Mouse (Mus musculus) midbrain, embryonic 13.5 days (tissue): ENCODE data around the gene Rbms3. TPM values are rescaled to one million over a fixed set of nuclear protein-coding genes. Genes with fewer than 3 reads are reported as not detected.

Source experiments
- ATAC-seq: fragments of 200-750 bp; cut with Nextera tagmentation; 2 replicates; pipeline ENCODE4 v1.8.0; 2017; ENCODE audit warnings: mild to moderate bottlenecking, moderate TSS enrichment, moderate library complexity
- H3K27ac ChIP-seq: fragments of 300-500 bp; sonication (generic); 2 replicates; pipeline ENCODE4 v1.5.1; 2015; ENCODE audit warnings: inconsistent platforms, mild to moderate bottlenecking, moderate library complexity
- H3K27me3 ChIP-seq: fragments of 300-500 bp; sonication (generic); 2 replicates; pipeline ENCODE4 v1.6.1; 2015; ENCODE audit warnings: mild to moderate bottlenecking, inconsistent platforms
- H3K36me3 ChIP-seq: fragments of 300-500 bp; sonication (generic); 2 replicates; pipeline ENCODE4 v1.6.1; 2015; ENCODE audit warnings: mild to moderate bottlenecking, inconsistent platforms
- H3K4me1 ChIP-seq: fragments of 300-500 bp; sonication (generic); replicated peaks from 2 replicates; pipeline ENCODE4 v1.6.1; 2015; ENCODE audit warnings: inconsistent platforms
- H3K4me2 ChIP-seq: fragments of 300-500 bp; sonication (generic); replicated peaks from 2 replicates; pipeline ENCODE4 v1.6.1; 2015; ENCODE audit warnings: moderate library complexity, mild to moderate bottlenecking, inconsistent platforms
- H3K4me3 ChIP-seq: fragments of 300-500 bp; sonication (generic); replicated peaks from 2 replicates; pipeline ENCODE4 v1.5.1; 2015; ENCODE audit warnings: mild to moderate bottlenecking, inconsistent platforms
- H3K9ac ChIP-seq: fragments of 300-500 bp; sonication (generic); replicated peaks from 2 replicates; pipeline ENCODE4 v1.6.1; 2015; ENCODE audit warnings: mild to moderate bottlenecking, inconsistent platforms
- H3K9me3 ChIP-seq: fragments of 300-500 bp; sonication (generic); 2 replicates; pipeline ENCODE4 v1.6.1; 2016; ENCODE audit warnings: mild to moderate bottlenecking, inconsistent platforms
- WGBS: fragments of 180-500 bp; shearing (Covaris S2); methylation state at CpG from one replicate; pipeline ENCODE4 v1.1.7; 2015; 5-methylcytosine and 5-hydroxymethylcytosine counted together
- polyA plus RNA-seq: library from polyadenylated mRNA; unstranded; fragments of >200 nt; fragmentation: Nextera tagmentation; extraction: Ambion mirVana; gene quantifications from 2 replicates; pipeline ENCODE4 v1.2.1, GENCODE M21; 2015

The Rbms3 gene
- polyA plus RNA-seq, 1 experiment from 2014 or later = 30.8 TPM

- Histone ChIP-seq H3K4me3 (no peak overlapping the region), H3K4me1 (0 out of 2 replicates have a peak, but pooled peaks cover 4% of the 10 kb centered on the region)
- WGBS = 88% methylated on average over 7 of the region's 7 CpGs
Measured at GRCm38 (mm10) chr9:117077548-117077947, 552.2 kb downstream of the Rbms3 start.

GRCm38 (mm10) chr9:117076785-117077184 is 552.9 kb downstream of the Rbms3 start:
- Histone ChIP-seq H3K27ac (no peak overlapping the region), H3K27me3 (no peaks in the 10 kb centered on the region), H3K36me3 (no peaks in the 10 kb centered on the region), H3K9ac (no peak overlapping the region), H3K4me3 (no peak overlapping the region), H3K4me1 (0 out of 2 replicates have a peak, but pooled peaks cover 6% of the 10 kb centered on the region), H3K9me3 (no peaks in the 10 kb centered on the region), H3K4me2 (no peak overlapping the region)
- ATAC-seq = no peak
- 86% methylated on average over 8 of the region's 8 CpGs for WGBS

More at GRCm38 (mm10) chr9:117077548-117077947, 552.2 kb downstream of the Rbms3 start:
- H3K4me2 ChIP-seq = no peak overlapping the region
- no peak overlapping the region for H3K9ac ChIP-seq
- H3K27ac ChIP-seq = no peak overlapping the region
- no peaks in the 10 kb centered on the region for H3K27me3 ChIP-seq
- no peaks in the 10 kb centered on the region for H3K9me3 ChIP-seq
- ATAC-seq = no peak
- H3K36me3 ChIP-seq = no peaks in the 10 kb centered on the region

- Histone ChIP-seq H3K9ac (no peak overlapping the region), H3K27me3 (no peaks in the 10 kb centered on the region), H3K4me1 (0 out of 2 replicates have a peak, but pooled peaks cover 6% of the 10 kb centered on the region), H3K36me3 (no peaks in the 10 kb centered on the region), H3K9me3 (no peaks in the 10 kb centered on the region), H3K4me2 (no peak overlapping the region), H3K27ac (no peak overlapping the region), H3K4me3 (no peak overlapping the region)
- 0 out of 2 replicates have a peak, but pooled peaks have one; percentile 55 for ATAC-seq
- 38% methylated on average over 2 of the region's 2 CpGs for WGBS
Measured at GRCm38 (mm10) chr9:117072433-117073099, 557.1 kb downstream of the Rbms3 start.

GRCm38 (mm10) chr9:117070616-117071015 is 559.1 kb downstream of the Rbms3 start:
- Histone ChIP-seq H3K4me2 (no peak overlapping the region), H3K4me1 (0 out of 2 replicates have a peak, but pooled peaks cover 6% of the 10 kb centered on the region), H3K27me3 (no peaks in the 10 kb centered on the region), H3K9me3 (no peaks in the 10 kb centered on the region), H3K4me3 (no peak overlapping the region), H3K36me3 (no peaks in the 10 kb centered on the region), H3K27ac (no peak overlapping the region), H3K9ac (no peak overlapping the region)
- 95% methylated on average over 2 of the region's 2 CpGs for WGBS
- ATAC-seq = no peak

GRCm38 (mm10) chr9:117069232-117069631 is 560.5 kb downstream of the Rbms3 start:
- Histone ChIP-seq H3K27ac (no peak overlapping the region), H3K4me1 (0 out of 2 replicates have a peak, but pooled peaks cover 6% of the 10 kb centered on the region), H3K27me3 (no peaks in the 10 kb centered on the region), H3K4me3 (no peak overlapping the region), H3K9ac (no peak overlapping the region), H3K9me3 (no peaks in the 10 kb centered on the region), H3K4me2 (no peak overlapping the region), H3K36me3 (no peaks in the 10 kb centered on the region)
- WGBS = 90% methylated on average over 1 of the region's 1 CpGs
- no peak for ATAC-seq

GRCm38 (mm10) chr9:117067703-117068419 is 561.9 kb downstream of the Rbms3 start:
- no peaks in the 10 kb centered on the region for H3K9me3 ChIP-seq
- H3K27me3 ChIP-seq = no peaks in the 10 kb centered on the region
- no peak overlapping the region for H3K27ac ChIP-seq
- 0 out of 2 replicates have a peak, but pooled peaks cover 5% of the 10 kb centered on the region for H3K4me1 ChIP-seq
- WGBS = 87% methylated on average over 11 of the region's 11 CpGs
- no peak overlapping the region for H3K4me2 ChIP-seq
- no peak for ATAC-seq
- H3K9ac ChIP-seq = no peak overlapping the region
- no peaks in the 10 kb centered on the region for H3K36me3 ChIP-seq
- H3K4me3 ChIP-seq = no peak overlapping the region

GRCm38 (mm10) chr9:117066502-117066901 is 563.2 kb downstream of the Rbms3 start:
- Histone ChIP-seq H3K4me3 (no peak overlapping the region), H3K4me2 (no peak overlapping the region), H3K36me3 (no peaks in the 10 kb centered on the region), H3K27ac (no peak overlapping the region), H3K9ac (no peak overlapping the region), H3K4me1 (no peaks in the 10 kb centered on the region), H3K27me3 (no peaks in the 10 kb centered on the region), H3K9me3 (no peaks in the 10 kb centered on the region)
- 87% methylated on average over 3 of the region's 3 CpGs for WGBS
- no peak for ATAC-seq

GRCm38 (mm10) chr9:117065601-117066000 is 564.1 kb downstream of the Rbms3 start:
- Histone ChIP-seq H3K9me3 (no peaks in the 10 kb centered on the region), H3K27me3 (no peaks in the 10 kb centered on the region), H3K27ac (no peak overlapping the region), H3K4me3 (no peak overlapping the region), H3K9ac (no peak overlapping the region), H3K4me1 (no peaks in the 10 kb centered on the region), H3K36me3 (no peaks in the 10 kb centered on the region), H3K4me2 (no peak overlapping the region)
- no peak for ATAC-seq
- WGBS = 94% methylated on average over 6 of the region's 6 CpGs

GRCm38 (mm10) chr9:117059586-117059985 is 570.1 kb downstream of the Rbms3 start:
- 79% methylated on average over 1 of the region's 1 CpGs for WGBS
- no peaks in the 10 kb centered on the region for H3K9me3 ChIP-seq

GRCm38 (mm10) chr9:117059135-117059534 is 570.6 kb downstream of the Rbms3 start:
- Histone ChIP-seq H3K27ac (no peak overlapping the region), H3K9ac (no peak overlapping the region), H3K9me3 (no peaks in the 10 kb centered on the region), H3K36me3 (no peaks in the 10 kb centered on the region), H3K4me1 (no peaks in the 10 kb centered on the region), H3K27me3 (no peaks in the 10 kb centered on the region), H3K4me3 (no peak overlapping the region), H3K4me2 (no peak overlapping the region)
- no peak for ATAC-seq
- 86% methylated on average over 6 of the region's 6 CpGs for WGBS

More at GRCm38 (mm10) chr9:117059586-117059985, 570.1 kb downstream of the Rbms3 start:
- no peak for ATAC-seq
- Histone ChIP-seq H3K27me3 (no peaks in the 10 kb centered on the region), H3K4me1 (no peaks in the 10 kb centered on the region), H3K9ac (no peak overlapping the region), H3K4me3 (no peak overlapping the region), H3K36me3 (no peaks in the 10 kb centered on the region), H3K4me2 (no peak overlapping the region), H3K27ac (no peak overlapping the region)

GRCm38 (mm10) chr9:117051935-117052334 is 577.8 kb downstream of the Rbms3 start:
- H3K4me3 ChIP-seq = no peak overlapping the region
- no peak overlapping the region for H3K9ac ChIP-seq
- H3K4me2 ChIP-seq = no peak overlapping the region
- ATAC-seq = no peak
- no peak overlapping the region for H3K27ac ChIP-seq
- no peaks in the 10 kb centered on the region for H3K4me1 ChIP-seq
- no peaks in the 10 kb centered on the region for H3K36me3 ChIP-seq
- no peaks in the 10 kb centered on the region for H3K27me3 ChIP-seq
- WGBS = 96% methylated on average over 2 of the region's 2 CpGs
- no peaks in the 10 kb centered on the region for H3K9me3 ChIP-seq

GRCm38 (mm10) chr9:117048641-117049040 is 581.1 kb downstream of the Rbms3 start:
- no peak overlapping the region for H3K27ac ChIP-seq
- H3K9me3 ChIP-seq = no peaks in the 10 kb centered on the region
- no peaks in the 10 kb centered on the region for H3K36me3 ChIP-seq
- no peak overlapping the region for H3K9ac ChIP-seq
- no peaks in the 10 kb centered on the region for H3K4me1 ChIP-seq
- no peak for ATAC-seq
- H3K4me3 ChIP-seq = no peak overlapping the region
- no peak overlapping the region for H3K4me2 ChIP-seq
- no peaks in the 10 kb centered on the region for H3K27me3 ChIP-seq
- 92% methylated on average over 1 of the region's 1 CpGs for WGBS
